Mouse (Mus musculus) adrenal gland, adult (tissue): ENCODE results near the gene Pltp.
A peak's percentile ranks its signal among the peaks of the same experiment; 100 is the strongest.
"Not testable (repeated sequence)": the region's sequence is repeated elsewhere in the genome, so short reads cannot be mapped to it uniquely, and the experiment has no call there.

ENCODE experiments used
- DNase-seq, 2 experiments: peaks; one replicate each; pipeline ENCODE4 v3.0.0; 2022 to 2023; ENCODE audit warnings: low spot score in 1 of 2; ENCODE audit not compliant: inconsistent age in 2 of 2

Gene Pltp

GRCm38 (mm10) chr2:164856309-164857100 lies 1.0 kb downstream of the Pltp start:
- DNase-seq: no peak

- not testable (repeated sequence) for DNase-seq
Measured at GRCm38 (mm10) chr2:164855572-164855971, 1.9 kb downstream of the Pltp start.

- DNase-seq: no peak
Measured at GRCm38 (mm10) chr2:164850061-164850460, 7.5 kb downstream of the Pltp start.

GRCm38 (mm10) chr2:164845782-164846181 lies 11.7 kb downstream of the Pltp start:
- DNase-seq: no peak

- DNase-seq: no peak
Measured at GRCm38 (mm10) chr2:164835164-164835563, 22.3 kb downstream of the Pltp start.

GRCm38 (mm10) chr2:164834531-164834930 lies 23.0 kb downstream of the Pltp start:
- peak in 1 of 2 experiments; percentile 58 for DNase-seq

- DNase-seq: peak; percentile 92 to 97
Measured at GRCm38 (mm10) chr2:164833314-164833959, 24.1 kb downstream of the Pltp start, which contains the start of gene Neurl2. Neurl2 (minus strand) TSS chr2:164833456.

- DNase-seq: peak; percentile 86 to 95
Measured at GRCm38 (mm10) chr2:164832748-164833301, 24.7 kb downstream of the Pltp start, which contains the start of gene Ctsa. Ctsa (plus strand) TSS chr2:164832873.

- DNase-seq: no peak
Measured at GRCm38 (mm10) chr2:164832032-164832747, 25.3 kb downstream of the Pltp start.

GRCm38 (mm10) chr2:164831029-164831428 lies 26.5 kb downstream of the Pltp start:
- DNase-seq: no peak

GRCm38 (mm10) chr2:164829090-164829489 lies 28.4 kb downstream of the Pltp start:
- no peak for DNase-seq

GRCm38 (mm10) chr2:164828437-164828836 lies 29.1 kb downstream of the Pltp start, which contains the start of gene Spata25:
Spata25 (minus strand) TSS chr2:164828537.
- DNase-seq: no peak

GRCm38 (mm10) chr2:164827146-164827850 lies 30.2 kb downstream of the Pltp start:
- DNase-seq: no peak

GRCm38 (mm10) chr2:164825521-164825920 lies 32.0 kb downstream of the Pltp start:
- DNase-seq: no peak

- DNase-seq: no peak
Measured at GRCm38 (mm10) chr2:164823969-164824368, 33.5 kb downstream of the Pltp start.

GRCm38 (mm10) chr2:164823181-164823585 lies 34.3 kb downstream of the Pltp start:
- DNase-seq: peak in 1 of 2 experiments; percentile 36

- DNase-seq: peak; percentile 99 to 100
Measured at GRCm38 (mm10) chr2:164822636-164823165, 34.8 kb downstream of the Pltp start, which contains the start of gene Zswim1. Zswim1 (plus strand) TSS chr2:164822686.

- no peak for DNase-seq
Measured at GRCm38 (mm10) chr2:164821060-164821459, 36.5 kb downstream of the Pltp start.

- DNase-seq: no peak
Measured at GRCm38 (mm10) chr2:164817703-164818102, 39.8 kb downstream of the Pltp start.

GRCm38 (mm10) chr2:164817206-164817605 lies 40.3 kb downstream of the Pltp start:
- DNase-seq: no peak
